Mouse (Mus musculus) erythroblast, embryonic 14.5 days (primary cell): ENCODE measurements around the gene Fam43b.

ENCODE experiments used
- GATA1 ChIP-seq: IDR thresholded peaks from 2 replicates; pipeline ENCODE4 v1.6.1; 2012; ENCODE audit warnings: low read length, inconsistent platforms, mixed read lengths
- TAL1 ChIP-seq: IDR thresholded peaks from 3 replicates; pipeline ENCODE4 v1.6.1; 2012; ENCODE audit warnings: low read length, inconsistent platforms, mixed read lengths

DNA sequence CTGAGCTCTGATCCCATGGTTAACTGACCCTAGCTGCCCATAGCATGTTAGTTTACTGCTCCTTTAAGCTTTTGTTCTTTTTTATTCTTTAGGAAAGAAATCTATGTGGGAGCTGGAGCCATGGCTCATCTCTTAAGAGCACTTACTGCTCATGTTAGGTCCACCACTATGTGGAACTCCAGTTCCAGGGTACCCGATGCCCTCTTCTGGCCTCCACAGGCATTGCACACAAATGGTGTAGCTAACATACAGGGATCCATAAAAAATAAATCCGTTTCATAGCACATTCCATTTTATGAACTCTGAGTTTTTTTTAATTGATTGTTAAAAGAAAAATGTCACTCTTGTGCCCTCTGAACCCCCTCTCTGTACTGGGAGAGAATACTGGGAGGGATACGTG lies 33.5 kb upstream of the Fam43b start:
- TF ChIP-seq GATA1 (no peak), TAL1 (no peak)
